Mouse (Mus musculus): ENCODE measurements around the gene Lcn9.
A peak's percentile ranks its signal among the peaks of the same experiment; 100 is the strongest.
"Not testable (repeated sequence)": the region's sequence is repeated elsewhere in the genome, so short reads cannot be mapped to it uniquely, and the experiment has no call there.

Lcn9 gene

DNA sequence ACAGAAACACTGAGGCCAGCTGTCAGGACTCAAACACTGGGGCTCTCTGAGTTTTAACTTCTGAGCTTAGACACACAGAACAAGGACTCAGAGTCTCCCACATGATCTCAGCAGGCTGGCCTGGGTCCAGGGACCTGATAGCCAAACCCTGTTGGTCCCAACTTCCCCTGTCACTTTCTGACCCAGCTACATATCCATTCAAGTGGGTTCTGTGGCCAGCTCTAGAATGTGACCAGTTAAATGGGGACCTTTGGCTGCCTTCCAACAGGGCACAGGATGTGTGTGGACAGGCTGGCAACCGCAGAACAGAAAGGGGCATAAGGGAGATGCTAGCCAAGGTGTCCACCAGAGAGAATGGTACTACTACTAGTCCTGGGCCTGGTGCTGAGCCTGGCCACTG lies at the start of gene Lcn9:
Gene Lcn9, plus strand, starts transcription at position 348 of the 400 bp plus-strand sequence.
- DNase-seq (ENCODE audit: low read depth), result no peak

DNA sequence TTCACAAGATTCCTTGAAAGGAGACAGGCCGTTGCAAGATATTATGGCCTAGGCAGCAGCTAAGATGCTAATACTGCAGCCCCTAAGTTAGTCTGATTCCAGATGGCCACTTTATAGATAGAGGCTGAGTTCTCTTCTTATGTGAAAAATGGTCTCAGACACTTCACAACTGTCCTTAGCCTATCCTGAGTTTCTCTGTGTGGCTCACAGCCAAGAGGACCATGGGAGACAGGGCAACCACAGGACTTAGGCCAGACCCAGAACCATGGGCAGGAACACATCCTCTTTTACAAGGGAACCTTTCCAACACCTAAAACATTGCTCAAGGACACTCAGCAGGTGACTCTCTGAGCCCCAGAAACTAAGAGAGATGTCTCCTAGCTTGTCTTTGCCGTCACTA lies 49.4 kb upstream of the Lcn9 start:
- no peak for DNase-seq (ENCODE audit: low read depth)

DNA sequence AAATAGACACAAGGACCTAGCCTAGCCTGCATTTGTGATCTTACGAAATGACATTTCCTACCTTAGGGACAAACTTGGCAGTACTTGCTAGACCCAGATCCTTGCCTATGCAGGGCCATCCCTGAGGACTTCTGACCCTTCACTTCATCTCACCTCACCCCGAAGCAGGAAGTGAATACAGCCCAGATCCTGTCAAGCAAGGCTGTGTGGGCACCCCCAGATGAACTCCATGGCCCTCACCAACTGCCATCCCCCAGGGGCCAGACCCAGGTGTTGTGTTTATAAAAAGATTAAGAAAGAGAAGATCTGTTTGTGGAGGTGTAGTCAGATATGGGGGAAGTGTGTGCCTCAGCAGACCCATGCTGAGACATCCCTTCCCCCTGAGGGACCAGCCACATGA lies 48.3 kb upstream of the Lcn9 start:
- DNase-seq (ENCODE audit: low read depth), result no peak

DNA sequence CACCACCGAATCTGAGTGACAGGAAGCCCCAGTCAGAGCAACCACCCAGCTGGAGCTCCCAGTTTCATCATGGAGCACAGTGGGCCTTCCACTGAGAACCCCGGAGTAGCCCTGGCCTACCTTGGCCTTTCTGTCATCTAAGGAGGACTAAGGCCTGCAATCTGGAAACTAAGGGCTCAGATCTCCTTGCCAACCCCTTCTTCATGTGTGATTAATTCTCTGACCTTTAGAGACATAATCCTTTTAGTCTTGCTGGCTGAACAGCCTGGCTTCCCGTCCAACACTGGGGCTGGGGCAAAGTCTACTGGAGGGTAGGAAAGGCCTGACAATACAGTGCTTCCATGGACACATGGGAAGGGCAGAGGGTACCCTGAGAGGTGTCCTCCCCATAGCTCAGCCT lies 47.0 kb upstream of the Lcn9 start:
- DNase-seq (ENCODE audit: low read depth), result no peak

DNA sequence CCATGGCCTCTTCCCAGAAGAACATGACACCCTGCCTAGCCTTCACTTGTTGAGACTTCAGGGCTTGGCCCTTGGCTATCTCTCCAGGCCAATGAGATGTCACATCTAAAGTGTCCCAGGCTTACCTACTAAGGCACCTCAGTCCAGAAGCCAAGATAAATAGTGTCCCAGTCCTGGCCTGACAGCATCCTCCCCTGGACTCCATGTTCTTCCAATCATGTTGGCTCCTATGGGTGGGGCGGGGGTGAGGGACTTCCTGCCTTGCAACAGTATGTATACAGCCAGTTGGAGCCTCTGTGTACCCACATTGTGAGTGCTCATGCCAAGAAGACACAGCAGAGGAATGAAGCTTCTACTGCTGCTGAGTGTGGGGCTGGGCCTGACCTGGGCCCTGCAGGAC lies 46.2 kb upstream of the Lcn9 start, which contains the start of gene Lcn11:
Gene Lcn11, plus strand, starts transcription at position 301 of the 400 bp plus-strand sequence.
- DNase-seq (ENCODE audit: low read depth), result no peak

DNA sequence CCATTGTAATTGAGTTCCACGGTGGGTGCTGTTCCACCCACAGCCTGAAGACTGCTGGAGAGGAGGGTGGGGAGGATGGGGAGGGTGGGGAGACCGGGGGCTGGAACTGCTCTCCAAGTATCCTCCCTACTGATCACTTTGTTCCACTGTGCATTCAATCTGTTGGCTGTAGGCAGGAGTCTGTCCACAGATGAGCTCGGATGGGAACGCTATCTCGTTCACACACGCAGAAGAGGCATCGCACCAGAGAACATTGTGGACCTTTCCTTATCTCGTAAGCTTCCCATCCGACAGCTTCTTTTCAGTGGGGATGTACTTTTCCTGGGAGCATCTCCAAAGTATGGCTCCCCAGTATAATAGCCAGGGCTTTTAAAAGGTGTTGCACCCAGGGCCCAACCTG lies 43.9 kb upstream of the Lcn9 start:
- DNase-seq (ENCODE audit: low read depth), result no peak

DNA sequence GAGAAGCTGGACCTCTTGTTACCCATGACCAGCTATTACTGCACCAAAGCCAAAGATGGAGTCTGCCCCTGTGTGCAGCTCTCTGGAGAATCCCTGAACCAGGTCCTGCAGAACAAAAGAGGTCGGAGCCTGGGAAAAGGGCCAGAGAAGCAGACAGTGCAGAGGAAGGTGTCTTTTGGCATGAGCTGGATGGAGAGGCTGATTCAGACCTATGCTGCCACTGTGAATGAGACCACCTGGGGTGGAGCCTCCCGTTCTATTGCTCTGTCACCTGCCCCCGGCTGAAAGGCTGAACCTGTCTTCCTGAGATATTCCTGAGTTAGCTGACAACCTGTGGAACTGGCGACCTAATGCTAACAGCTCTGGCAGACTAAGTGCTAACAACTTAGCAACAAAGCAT lies 42.0 kb upstream of the Lcn9 start:
- DNase-seq (ENCODE audit: low read depth), result no peak

DNA sequence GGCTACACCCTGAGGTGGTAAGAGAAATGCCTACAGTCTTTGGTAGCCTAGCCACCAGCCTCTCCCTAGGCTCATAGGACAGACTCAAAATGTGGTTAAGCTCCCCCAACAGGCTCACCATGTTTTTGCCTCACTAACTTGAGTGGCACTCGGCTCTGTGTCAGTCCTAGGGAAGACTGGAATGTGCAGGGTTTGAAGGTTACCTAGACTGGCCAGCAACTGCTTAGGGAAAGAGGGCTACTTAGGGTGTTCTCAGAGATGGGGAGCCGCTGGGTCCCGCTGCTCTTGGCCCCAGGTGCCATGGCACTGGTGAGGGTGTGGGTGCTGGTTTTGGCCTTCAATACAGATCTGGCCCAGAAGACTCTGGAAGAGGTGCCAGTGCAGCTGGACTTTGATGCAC lies 41.0 kb upstream of the Lcn9 start, which contains the start of gene Gm13539:
Gene Gm13539, plus strand, starts transcription at position 301 of the 400 bp plus-strand sequence.
- DNase-seq (ENCODE audit: low read depth), result no peak

DNA sequence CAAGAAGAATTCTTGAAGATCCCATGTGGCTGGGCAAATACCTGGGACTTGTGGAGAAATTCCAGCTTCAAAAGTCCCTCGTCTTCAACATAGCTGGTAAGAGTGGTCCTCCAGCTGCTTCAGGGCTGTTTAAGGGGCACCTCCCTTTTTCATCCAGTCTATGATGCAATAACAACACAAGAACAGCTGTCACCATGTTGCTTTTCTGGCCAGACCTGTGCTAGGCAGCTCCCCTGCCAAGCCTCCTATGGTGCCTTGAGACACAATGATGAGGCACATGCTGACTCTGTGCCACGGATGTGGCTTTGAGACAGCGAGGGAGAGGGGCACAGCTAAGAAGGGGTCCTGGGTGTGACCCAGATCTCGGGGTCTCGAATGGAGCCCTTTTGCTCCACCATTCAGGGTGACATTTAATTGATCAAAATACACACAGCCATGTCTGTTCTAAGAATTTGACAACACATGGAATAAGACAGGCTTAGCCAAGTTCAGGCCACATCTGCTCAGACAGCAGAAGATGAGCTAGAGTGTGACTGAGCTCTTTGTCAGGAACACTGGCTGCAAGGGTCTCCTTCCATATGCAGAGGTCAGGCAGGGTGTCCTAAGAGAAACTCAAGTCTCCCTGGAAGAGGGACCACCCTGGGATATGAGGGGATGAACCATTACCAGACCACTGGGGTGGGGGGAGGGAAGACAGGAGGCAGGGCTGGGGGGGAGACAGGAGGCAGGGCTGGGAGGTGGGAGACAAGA lies 37.2 kb upstream of the Lcn9 start:
- no peak for DNase-seq (ENCODE audit: low read depth)

DNA sequence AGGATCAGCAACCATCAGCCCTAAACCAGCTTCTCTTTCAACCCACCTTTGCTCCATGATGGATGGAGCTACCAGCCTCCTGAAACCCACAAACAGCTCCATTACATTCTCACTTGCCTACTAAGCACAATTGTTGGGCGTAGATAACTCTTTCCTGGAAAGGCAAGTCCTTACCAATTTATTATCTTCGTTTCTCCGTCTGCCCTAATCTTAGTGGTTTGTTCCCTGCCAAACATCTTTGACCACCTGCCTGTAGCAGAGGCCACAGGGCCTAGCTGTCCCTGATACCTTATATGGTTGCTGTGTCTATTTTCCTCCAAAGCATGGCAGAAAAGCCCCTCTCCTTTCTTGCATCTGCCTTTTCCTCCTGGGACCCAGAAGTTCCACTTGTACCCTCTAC lies 33.9 kb upstream of the Lcn9 start:
- DNase-seq (ENCODE audit: low read depth), result no peak

DNA sequence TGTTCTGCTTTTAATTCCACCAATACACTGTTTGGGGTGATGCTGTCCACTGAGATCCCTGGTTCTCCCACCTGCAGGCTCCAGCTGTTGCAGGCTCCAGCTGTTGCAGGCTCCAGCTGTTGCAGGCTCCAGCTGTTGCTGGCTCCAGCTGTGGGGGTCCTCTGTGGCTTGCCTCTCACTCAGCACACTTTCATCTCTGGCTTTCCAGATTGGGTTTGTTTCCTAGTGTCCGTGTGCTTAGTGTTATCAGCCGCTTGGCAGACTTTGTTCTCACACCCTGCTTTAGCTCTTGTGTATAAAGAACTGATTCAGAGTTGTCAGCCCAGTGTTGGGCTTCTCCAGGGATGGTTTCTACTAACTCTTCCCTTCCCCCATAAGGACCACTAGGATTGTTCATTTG lies 25.3 kb upstream of the Lcn9 start:
- no peak for DNase-seq (ENCODE audit: low read depth)

DNA sequence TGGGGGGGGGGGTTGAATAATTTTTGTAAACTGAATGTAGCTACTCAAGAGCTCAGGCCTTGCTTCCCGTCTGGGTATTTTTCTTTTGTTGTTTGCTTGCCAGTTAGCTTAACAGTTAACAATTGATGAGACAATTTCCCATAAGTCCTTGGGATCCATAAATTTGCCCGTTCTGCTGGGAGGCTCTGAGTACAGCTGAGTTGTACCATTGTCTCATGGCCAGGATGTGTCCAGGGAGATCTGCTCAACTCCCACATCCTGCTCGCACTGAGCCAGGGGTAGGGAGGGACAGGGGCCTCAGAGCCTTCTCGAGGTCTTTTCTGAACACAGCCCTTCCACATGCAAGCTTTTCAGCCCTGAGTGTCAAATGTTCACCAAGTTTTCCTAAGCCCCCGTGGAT lies 24.9 kb upstream of the Lcn9 start:
- no peak for DNase-seq (ENCODE audit: low read depth)

DNA sequence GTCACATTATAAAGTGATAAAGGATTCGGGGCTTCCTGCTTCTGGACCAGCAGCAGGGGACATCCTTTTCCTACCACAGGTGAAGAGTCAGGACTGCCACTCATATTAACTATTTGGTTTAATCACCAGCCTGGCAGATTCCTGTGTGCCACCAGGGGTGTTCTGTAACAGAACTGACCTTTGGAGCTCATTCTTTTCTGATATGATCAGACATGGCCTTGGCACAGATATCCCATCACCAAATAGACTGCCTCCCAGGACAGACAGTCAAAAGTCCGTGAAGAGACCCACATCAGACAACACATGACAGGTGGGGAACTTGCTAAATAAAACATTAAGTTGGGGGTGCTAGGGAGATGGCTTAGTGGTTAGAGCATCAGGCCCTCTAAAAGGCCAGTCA lies 11.2 kb upstream of the Lcn9 start:
- no peak for DNase-seq (ENCODE audit: low read depth)

DNA sequence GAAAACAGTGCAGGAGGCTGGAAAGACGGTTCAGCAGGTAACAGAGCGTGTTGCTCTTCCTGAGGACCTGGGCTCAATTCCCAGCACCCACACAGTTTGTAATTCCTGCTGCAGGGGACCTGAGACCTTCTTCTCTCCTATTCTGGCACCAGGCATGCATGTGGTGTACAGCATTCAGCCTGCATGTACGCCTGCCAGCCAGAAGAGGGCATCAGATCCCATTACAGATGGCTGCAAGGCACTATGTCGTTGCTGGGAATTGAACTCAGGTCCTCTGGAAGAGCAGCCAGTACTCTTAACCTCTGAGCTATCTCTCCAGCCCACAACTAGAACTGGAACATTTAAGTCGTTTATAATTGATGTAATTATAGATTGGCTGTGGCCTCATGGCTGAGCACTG lies 9.6 kb upstream of the Lcn9 start:
- DNase-seq (ENCODE audit: low read depth), result no peak

DNA sequence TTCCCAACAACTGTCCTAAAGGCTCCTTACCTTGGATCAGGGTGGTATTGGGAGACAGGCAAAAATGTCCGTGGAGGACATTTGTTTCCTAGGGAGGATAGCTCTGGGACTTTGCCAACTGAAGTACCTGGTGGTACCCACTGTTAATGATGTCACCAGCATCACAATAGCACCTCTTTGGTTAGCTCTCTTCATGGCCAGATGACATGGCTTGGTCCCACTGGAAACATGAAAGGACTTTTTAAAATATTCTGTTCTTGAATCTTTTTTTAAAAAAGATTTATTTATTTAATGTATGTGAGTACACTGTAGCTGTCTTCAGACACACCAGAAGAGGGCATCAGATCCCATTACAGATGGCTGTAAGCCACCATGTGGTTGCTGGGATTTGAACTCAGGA lies 7.2 kb upstream of the Lcn9 start, which contains the start of gene Glt6d1:
Gene Glt6d1, minus strand, starts transcription at position 101 of the 400 bp plus-strand sequence.
- not testable (repeated sequence) for DNase-seq (ENCODE audit: low read depth)

DNA sequence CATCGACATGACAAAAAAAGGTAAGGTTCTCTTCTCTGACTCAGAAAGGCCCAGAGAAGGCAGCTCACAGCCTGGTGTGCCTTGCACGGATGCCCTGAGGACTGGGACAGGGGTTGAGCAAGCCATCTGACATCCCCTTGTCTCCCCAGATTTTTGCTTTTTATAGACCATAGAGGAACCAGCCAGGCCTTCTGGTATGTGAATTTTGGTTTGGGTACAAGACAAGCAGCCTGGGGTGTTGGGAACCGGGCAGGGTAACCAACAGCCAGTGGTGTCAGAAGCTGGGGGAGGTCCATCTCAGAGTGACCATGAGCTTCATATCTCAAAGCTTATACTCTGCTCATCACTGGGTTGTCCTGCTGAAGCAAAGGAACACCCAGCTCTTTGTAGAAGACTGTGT lies 1.8 kb downstream of the Lcn9 start:
- no peak for DNase-seq (ENCODE audit: low read depth)

DNA sequence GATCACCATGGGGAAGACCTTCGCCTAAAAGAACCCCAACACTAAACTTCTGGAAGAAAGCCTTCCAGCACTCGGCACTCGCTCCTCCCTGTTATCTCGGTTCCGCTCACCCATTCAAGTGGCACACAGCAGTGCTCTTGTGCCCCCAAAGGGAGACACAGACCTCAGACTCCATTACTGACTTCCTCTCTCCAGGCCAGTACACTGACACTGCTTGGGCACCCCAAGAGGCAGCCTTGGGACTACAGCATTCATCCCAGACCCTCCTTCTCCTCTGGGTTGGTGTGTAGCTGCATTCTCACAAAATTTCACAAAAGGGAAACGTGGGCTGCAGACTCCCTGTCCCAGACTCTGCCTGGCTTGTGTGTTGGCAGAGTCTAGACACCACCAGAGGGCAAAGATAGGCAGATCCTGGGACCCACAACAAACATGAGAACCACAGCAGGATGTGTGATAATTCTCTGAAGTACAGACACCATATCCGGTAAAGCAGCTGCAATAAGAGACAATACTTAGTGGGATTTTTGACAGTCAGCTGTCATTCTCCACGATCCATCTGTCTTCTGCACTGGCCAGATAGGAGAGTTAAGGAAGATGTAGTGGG lies 5.5 kb downstream of the Lcn9 start:
- no peak for DNase-seq (ENCODE audit: low read depth)

DNA sequence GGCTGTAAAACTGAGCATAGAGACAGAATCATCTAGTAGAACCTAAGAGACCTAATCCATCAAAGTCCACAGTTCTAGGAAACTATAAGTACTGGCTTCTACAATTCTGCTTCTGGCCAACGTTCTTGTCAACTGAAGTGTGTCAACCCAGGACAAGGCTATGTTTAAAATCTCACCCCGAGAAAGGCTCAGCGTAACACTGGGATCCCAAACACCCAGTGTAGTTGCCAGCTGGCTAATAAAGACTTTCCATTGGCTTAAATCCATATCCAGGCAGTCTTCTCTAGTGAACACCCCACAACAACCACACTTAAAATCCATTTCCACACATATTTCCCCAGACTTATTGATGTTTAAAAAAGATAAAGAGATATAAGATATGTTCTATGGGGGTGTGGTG lies 7.8 kb downstream of the Lcn9 start:
- no peak for DNase-seq (ENCODE audit: low read depth)

DNA sequence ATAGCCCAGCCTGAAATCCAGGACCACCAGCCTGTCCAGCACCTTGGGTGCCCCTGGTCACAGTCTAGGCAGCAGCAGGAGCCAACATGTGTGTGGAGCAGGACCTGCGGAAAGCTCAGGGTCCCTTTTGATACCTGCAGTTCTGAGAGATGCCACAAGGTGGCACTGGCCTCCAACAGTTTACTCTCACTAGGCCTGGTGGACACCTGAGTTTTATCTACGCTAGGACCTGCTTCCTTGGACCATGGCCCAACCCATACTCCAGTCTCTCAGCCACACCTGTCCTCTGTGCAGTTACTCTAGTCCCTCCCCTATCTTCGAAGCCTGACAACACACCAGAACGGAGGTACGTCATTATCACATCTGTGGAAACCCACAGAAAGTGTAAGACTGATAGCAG lies 13.3 kb downstream of the Lcn9 start:
- DNase-seq (ENCODE audit: low read depth), result peak; percentile 82

DNA sequence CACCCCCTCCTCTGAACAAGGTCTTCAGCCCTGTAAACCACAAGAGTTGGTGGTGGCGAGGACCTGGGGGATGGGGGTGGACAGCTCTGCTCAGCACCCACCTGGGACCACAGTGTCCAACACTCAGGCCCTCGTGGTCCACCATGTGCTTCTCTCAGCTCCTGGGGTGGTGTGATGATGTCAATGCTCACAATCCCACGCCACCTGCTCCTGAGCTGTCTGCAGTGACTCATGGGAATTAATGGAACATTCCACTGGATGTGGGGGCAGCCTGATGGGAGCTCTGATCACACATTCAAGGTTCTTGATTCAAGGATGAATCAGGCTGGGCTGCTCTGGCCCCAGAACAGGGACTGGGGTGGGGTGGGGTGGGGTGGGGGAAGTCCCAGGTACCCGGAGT lies 19.2 kb downstream of the Lcn9 start:
- DNase-seq (ENCODE audit: low read depth), result no peak

DNA sequence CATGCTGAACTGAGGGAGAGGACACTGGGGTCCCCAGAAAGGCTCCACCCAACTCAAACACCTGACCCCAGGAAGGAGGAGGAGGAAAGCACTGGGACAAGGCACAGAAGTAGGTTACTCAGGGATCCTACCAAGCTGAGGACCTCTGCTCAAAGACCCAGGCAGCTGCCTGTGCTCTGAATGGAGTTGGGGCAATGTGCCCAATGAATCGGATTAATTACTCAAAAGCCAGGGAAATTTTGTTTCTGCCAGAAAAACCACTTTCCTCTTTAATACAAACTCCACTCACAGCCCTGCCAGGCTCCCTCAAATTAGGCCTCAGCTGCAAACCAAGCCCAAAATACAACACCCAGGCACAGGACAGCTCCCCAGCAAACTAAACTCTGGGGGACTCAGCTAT lies 19.8 kb downstream of the Lcn9 start:
- no peak for DNase-seq (ENCODE audit: low read depth)

DNA sequence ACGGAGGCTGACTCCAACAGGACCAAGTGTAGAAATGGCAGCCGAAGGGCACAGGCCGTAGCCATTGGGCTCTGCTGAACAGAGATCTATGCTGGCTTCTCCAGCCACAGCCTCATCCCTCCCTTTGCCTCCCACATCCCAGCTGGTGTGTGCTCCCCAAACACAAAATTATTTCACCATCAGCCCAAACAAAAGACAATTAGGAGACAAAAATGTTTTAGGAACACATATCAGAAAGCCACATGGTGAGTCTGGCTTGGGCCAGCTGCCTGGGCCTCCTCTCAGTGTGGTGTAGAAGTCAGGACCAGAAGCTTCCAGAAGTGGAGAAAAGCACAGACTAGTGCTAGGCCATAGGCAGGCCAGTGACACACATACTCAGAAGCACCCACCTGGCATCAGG lies 21.1 kb downstream of the Lcn9 start:
- DNase-seq (ENCODE audit: low read depth), result no peak

DNA sequence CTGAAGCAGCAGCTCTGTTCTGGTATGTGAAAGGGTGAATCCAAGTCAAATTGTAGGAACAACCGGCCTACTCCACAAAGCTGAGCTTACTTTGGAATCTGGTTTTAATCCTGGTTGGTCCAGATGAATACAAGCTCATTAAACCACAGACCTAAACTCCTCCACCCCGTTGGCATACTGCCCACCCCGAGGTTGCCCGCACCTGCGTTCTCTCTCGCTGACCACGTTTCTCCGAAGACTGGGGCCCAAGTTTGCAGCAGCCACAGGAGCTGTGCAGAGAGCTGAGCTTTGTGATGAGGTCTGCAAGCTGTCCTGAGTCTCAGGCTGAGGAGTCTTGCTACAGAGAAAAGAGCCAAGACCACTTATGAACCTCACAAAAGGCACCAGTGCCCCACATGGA lies 23.6 kb downstream of the Lcn9 start:
- no peak for DNase-seq (ENCODE audit: low read depth)

DNA sequence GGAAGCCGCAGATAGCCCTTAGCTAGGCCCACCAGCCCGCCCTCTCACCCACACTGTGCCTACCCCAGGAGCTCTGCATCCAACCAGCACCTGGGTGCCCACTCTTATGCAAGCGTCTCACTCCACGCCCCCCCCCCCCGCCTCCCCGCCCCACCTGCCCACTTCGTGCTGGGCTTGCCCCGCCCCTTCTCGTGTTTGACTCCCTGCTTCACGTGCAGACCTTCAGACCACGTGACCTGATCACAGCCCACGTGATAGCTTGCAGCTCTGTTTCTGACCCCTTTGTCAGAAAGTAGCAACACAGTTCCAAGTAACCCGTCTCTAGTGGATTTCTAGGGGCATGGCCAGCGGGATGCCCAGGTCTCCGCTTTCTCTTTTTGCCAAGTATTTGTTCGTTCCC lies 24.3 kb downstream of the Lcn9 start, which contains the start of gene Sohlh1:
Gene Sohlh1, minus strand, starts transcription at position 23 of the 400 bp plus-strand sequence.
- no peak for DNase-seq (ENCODE audit: low read depth)

All from NIH3T3 (cell line).